Mouse (Mus musculus) kidney, postnatal 14 days (tissue): ENCODE measurements around the gene Spsb1.

Experiments used
- DNase-seq: peaks from one replicate; pipeline ENCODE4 v3.0.0; 2022; ENCODE audit warnings: mixed read lengths

The Spsb1 gene

GRCm38 (mm10) chr4:149882139-149882916 lies 72.5 kb downstream of the Spsb1 start:
- DNase-seq = no peak

DNA sequence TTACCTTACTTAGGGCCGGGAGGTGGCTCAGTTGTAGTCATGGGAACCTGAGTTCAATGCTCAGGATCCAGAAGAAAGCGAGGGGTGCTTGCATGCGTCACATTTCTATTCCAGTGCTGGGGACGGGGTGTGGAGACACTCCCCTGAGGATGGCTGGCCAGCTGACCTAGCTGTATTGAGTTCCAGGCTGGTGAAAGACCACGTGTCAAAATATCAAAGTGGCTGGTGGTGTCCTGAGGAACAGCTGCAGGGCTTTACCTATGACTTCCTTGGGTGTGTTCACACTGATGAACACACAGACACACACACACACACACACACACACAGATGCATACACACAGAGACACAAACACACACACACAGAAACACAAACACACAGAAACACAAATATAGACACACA lies 73.9 kb downstream of the Spsb1 start:
- no peak for DNase-seq

DNA sequence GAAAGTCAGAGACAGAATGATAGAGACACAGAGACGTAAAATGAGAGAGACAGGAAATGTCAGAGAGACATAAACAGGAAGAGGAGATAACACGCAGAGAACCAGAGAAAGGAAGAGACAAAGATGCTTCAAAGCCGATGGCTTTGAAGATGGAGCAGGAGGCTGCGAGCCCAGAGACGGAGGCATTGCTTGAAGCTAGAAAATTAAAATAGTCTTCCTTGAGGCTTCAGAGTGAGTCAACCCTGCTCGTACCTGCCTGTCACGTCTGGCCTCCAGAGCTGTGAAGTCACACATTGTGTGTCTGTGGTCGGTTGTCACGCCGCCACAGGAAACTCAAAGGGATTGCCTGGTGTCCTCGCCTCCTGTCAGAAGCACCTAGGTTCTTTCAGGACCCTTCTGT lies 74.9 kb downstream of the Spsb1 start:
- no peak for DNase-seq

DNA sequence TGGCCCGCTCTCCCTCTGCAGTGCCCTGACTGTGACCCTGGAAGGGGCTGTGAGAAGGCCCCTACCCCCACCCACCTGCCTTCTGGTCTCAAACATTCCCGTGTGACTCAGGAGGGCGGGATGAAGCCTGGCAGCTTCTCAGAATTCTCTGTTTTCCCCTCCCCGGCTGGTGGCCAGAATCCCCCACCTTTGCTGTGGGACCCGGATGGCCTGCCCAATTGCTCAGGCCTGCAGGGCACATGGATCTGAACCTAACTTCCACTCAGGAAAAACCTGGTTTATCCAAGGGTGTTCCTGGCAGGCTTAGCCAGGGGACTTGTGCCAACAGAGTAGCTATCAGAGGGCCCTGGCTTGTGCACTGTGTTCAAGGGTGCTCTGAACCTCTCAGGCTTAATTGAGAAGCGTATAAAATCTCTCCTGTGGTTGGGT lies 76.8 kb downstream of the Spsb1 start:
- DNase-seq = peak; percentile 44

DNA sequence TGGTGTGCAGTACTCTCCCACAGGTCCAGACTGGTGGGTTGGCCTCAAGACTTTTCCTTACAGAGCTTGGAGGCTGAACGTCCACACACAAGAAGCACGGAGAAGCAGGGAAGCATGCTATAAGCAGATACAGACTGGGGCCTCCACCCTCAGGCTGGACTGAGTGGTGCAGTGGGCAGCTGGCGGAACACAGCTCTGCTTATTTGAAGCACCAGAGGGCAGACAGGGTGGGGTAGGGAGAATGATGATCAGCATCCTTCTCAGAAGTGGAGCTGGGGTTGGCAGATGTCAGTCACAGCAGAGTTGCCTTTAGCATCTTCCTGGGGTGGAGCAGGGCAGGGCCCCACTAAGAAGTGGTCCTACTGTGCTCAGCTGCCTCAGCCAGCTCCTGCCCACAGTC lies 77.6 kb downstream of the Spsb1 start:
- no peak for DNase-seq

GRCm38 (mm10) chr4:149876761-149877160 lies 78.1 kb downstream of the Spsb1 start:
- peak; percentile 67 for DNase-seq

- no peak for DNase-seq
These were observed 78.8 kb downstream of the Spsb1 start for GRCm38 (mm10) chr4:149875986-149876501.

DNA sequence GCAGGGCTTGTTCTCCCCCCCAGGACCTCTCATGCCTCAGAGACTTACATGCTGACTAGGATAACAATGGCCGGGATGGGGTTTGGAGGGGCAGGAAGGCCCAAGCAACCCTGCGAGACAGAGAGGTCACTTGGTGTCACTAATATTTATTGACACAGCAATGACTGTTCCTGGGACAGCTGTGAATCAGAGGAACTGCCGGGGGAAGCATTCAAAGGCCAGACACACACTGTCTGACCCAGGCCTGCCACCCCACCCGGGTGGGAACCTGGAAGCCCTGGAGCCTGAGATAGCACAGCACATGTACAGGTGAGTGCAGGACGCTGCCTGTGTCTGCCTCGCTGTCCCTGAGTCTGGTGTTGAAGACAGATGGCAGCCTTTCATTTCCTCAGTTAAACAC lies 79.5 kb downstream of the Spsb1 start:
- DNase-seq = peak; percentile 67

DNA sequence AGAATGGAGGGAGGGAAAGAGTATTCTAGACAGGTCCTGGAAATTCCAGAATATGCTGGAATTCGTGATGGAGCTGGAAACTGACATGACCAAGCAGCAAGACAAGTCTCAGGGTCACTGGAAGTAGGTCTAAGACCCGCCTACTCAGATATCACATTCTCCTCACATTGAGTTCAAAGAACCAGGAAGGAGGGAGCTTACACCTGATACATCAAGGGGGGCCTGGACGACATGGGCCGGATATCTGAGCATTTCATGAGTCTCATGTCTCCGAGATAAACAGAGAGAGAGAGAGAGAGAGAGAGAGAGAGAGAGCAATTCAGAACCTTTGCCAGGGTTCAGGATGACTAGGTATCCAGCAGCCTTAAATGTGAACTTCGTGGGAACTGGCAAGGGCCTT lies 82.6 kb downstream of the Spsb1 start:
- DNase-seq = no peak

GRCm38 (mm10) chr4:149871582-149871981 lies 83.3 kb downstream of the Spsb1 start:
- no peak for DNase-seq

- DNase-seq = peak; percentile 63
These were observed 83.8 kb downstream of the Spsb1 start for GRCm38 (mm10) chr4:149871014-149871413.

DNA sequence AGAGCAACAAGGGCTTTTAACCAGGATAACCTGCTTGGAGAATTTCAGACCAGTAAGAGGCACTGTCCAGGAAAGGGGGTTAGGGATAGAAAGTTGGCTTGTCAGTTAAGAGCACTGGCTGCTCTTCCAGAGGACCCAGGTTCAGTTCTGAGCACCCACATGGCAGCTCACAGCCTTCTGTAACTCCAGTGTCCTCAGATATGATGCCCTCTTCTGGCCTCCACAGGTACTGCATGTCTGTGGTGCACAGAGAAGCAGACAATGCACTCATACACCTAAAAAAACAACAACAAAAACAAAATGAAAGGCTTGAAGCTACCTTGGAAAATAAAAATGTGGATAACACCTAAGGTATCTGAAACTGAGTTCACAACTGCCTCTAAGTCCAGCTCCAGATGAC lies 84.4 kb downstream of the Spsb1 start:
- no peak for DNase-seq

DNA sequence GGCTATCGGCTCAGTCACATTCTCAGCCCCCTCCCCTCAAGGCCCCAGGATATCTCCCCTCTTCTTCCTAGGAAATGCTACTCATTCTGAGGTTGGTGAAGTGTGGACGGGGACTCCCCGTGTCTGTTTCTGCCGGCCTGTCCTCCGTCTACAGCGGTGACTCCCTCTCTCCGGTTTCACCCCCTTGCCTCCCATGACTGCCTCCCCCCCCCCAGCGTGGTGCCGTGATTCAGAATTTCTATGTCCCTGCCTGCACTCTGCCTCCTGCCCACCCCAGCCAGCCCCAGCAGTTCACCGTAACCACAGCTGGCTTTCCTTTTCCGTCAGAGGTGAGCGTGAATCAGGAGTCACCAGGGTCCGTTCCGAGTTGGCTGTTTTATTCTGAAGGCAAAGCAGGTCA lies 86.1 kb downstream of the Spsb1 start:
- DNase-seq = no peak

- peak; percentile 45 for DNase-seq
These were observed 86.8 kb downstream of the Spsb1 start for GRCm38 (mm10) chr4:149868009-149868408.

DNA sequence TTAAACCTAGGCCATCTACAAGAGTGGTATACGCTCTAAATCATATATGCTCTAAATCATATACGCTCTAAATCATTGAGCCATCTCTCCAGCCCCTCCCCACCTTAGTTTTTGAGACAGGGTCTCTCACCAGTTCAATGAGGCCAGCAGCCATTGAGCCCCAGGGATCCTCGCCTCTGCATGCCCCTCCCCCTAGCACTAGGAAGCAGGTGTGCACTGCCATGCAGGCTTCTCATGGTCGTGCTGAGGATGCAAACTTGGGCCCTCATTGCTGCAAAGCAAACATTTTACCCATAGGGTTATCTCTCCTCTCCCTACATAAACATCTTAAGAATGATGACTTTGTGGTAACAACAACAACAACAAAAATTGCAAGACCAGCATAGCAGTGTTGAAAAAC lies 87.5 kb downstream of the Spsb1 start:
- DNase-seq = no peak

DNA sequence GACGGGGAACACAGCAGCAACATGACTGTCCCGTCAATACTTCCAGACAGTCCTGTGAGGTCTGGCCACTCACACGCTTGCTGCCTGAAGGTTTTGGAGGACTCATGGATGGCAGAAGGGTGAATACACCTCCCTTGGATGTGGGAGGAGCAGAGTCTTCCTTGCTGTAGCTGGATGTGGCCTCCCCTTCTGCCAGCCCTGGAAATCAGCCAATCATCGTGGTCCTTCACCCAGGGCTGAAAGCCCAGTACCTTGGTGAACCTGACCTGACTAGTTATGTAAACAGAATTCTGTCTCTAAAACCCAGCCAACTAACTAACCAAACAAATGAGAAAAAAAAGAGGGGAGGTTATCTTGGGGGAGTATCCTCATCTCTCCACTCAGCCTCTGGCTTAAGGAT lies 90.4 kb downstream of the Spsb1 start:
- no peak for DNase-seq

DNA sequence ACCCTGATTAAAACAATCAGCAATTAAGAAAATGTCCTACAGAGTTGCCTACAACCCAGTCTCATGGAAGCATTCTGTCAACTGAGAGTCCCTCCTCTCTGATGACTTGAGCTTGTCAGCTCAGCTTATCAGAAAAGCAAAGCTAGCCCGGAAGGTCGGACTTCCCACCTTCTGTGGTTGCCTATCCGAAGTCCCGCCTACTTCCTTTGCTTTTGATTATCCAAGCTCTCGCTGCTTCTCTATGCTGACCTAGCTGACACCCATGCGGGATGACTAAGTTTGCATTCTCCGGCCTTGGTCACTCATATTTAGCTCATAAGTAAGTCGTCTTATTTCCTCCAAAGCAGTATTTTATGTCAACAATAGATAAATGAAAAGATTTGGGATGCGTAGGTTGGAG lies 91.3 kb downstream of the Spsb1 start:
- no peak for DNase-seq

DNA sequence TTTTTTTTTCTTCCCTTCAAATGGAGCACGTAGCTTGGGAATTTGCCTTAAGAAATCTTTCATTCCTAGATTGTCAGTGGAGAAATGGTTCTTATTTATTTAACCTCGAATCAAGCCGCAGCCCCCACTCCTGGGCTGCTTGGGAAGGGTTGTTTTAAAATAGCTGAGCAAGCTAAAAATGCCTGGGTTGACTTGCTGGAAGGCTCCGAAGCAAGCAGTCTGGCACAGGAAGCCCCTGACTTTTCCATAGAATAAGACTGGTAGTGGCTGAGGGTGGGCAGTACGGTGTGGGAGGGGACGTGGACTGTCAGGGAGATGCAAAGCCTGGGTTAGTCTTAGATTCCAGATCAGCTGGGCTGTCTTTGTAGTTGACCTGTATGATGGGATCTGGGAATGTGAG lies 94.5 kb downstream of the Spsb1 start:
- DNase-seq = no peak

- DNase-seq = no peak
These were observed 96.3 kb downstream of the Spsb1 start for GRCm38 (mm10) chr4:149858584-149858983.

GRCm38 (mm10) chr4:149858097-149858496 lies 96.7 kb downstream of the Spsb1 start:
- DNase-seq = no peak

DNA sequence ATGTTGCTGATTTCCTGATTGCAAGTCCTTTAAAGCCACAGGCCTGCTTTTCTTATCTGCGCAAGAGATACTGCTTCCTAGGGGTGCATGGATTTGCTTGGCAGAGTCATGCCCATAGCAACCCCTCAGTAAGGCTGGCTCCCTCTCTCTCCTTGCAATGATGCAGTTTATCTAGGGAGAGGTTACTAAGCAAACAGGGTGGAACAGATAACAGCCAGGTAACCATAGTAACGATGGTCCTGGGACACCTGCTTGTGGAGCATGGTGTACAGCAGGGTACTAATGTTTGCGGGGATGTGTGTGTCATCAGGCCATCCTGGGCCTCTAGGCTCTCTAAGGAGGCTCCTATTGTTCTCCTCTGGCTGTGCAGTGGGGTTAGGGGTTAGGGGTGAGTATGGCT lies 97.2 kb downstream of the Spsb1 start:
- no peak for DNase-seq

DNA sequence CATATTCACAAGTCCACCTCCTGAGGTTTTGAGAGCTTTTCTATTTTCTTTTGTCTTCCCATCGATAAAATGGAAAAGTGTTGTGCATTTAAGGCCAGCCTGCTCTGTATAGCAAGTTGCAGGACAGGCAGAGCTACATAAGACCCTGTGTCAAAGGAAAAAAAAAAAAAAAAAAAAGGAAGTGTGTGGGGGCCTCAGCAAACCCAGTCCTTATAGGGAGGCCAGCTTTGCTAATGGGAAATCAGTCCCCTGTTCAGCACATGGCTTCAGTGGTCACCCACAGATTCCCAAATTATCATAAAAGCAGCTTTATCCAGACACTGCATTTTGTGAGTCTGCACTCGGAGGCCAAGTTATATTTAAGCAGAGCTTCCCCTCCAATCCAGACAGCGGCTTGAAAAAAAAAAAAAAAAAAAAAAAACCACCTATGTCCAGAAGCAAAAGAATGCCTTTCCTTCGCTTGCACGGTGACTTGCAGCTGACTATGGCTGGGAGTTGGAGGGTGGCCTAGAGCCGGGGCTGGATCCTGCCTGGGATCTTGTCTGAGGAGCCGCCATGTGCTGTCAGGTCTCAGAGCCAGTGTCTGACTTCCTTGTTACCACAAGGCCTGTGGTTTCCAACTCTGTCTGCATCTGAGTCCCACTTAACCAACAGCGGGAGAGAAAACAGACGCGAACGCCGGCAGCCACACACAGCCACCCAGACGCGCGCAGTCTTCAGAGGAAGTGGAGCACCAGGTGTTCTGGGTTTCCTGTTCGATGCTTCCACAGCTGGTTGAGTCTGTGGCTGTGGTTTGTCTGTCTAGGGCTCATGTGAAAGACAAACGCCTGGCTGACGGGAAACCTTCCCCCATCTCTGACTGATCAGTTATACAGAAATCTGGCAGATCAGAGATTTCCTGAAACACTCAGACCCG lies 98.7 kb downstream of the Spsb1 start:
- no peak for DNase-seq

DNA sequence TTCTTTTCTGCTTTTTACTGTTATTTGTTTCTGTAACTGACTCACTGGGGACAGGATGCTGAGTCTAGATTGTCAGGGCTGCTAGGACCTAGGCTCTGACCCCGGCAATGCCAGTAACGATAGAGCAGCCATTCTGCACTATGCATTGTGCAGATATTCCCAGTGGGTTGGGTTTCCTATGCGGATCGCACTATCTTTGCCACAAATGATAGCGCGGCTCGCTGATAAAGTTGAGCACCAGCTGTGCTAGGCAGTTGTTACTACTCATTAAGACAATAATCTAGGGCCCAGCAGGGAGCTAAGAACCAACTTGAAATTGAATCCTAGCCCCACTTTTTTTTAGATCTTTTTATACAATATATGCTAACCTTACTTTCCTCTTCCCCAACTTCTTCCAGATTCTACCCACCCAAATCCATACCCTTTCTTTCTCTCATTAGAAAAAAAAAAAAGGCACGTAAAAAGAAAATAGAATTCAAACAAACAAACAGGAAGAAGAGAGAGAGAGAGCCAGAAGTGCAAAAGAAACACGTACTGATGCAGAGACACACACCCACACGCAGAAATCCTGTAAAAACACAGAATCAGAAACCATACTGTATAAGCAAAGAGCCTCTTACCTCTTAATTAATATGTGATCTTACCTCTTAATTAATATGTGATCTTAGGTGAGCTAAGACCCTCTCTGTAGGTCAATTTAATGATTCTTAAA lies 99.5 kb downstream of the Spsb1 start:
- DNase-seq = no peak
